Mouse (Mus musculus) adipocyte (in vitro differentiated cells): ENCODE results near the gene Tigit.

Experiments
- DNase-seq: peaks from one replicate; pipeline ENCODE4 v3.0.0-alpha.2; 2016; ENCODE audit warnings: low spot score

Tigit gene

DNA sequence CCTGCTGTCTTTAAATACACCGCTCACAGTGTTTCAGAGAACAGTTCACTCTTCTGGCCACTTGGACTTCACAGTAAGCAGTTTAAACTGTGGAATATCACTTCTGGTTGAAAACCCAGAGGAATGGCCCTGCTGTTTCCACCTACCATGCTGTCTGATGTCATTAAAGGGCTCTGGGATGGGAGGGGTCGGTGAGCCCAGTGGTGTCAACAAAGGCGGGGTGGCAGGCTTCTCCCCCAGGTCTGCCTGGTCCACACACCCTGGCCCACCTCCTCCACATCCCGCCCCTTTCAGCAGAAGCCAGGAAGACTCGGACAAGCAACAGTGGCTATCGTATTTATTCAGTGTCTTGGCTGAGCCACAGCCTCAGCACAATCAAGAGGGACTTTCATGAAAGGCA lies 44.7 kb downstream of the Tigit start:
- no peak for DNase-seq

GRCm38 (mm10) chr16:43618286-43618685 lies 45.7 kb downstream of the Tigit start:
- no peak for DNase-seq

- DNase-seq = no peak
Observed at GRCm38 (mm10) chr16:43617346-43617745, 46.6 kb downstream of the Tigit start.

DNA sequence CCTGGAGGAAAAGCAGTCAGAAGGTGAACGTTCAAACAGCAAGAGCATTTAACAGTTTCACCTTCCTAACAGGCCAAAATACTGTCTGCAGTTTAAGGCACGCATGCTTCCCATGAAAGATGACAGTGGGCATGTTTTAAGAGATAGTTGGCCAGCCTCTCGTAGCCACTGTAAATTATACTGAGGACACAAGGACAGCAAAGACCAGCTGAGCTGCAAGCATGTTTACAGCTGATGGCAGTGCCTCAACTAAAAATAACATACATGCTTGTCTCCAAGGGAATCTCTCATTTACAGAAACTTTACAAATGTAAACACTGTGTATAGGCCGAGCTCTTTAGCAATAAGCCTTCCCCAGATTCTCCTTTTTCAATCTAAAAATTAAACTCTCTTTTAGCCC lies 47.6 kb downstream of the Tigit start:
- no peak for DNase-seq

- no peak for DNase-seq
Observed at GRCm38 (mm10) chr16:43610375-43610774, 53.6 kb downstream of the Tigit start.

DNA sequence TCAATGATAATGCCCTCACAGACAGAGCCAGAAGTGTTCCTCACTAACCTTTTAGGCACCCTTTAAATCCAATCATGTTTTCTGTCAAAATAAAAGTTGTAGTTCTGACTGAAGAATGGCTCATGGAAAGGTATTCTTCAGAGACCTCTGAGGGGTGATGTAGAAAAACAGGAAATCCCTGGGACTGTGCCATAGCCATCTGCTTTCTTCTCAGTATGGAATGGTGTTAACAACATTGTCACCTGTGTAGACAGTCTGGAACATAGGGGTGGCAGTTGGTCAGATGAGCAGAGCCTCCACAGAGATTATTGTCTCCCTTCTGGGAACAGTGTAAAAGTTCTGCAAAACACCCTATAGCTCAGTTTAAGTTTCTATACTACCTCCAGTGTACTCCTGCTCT lies 55.9 kb downstream of the Tigit start:
- DNase-seq = no peak

GRCm38 (mm10) chr16:43607086-43607485 lies 56.9 kb downstream of the Tigit start:
- DNase-seq = no peak

DNA sequence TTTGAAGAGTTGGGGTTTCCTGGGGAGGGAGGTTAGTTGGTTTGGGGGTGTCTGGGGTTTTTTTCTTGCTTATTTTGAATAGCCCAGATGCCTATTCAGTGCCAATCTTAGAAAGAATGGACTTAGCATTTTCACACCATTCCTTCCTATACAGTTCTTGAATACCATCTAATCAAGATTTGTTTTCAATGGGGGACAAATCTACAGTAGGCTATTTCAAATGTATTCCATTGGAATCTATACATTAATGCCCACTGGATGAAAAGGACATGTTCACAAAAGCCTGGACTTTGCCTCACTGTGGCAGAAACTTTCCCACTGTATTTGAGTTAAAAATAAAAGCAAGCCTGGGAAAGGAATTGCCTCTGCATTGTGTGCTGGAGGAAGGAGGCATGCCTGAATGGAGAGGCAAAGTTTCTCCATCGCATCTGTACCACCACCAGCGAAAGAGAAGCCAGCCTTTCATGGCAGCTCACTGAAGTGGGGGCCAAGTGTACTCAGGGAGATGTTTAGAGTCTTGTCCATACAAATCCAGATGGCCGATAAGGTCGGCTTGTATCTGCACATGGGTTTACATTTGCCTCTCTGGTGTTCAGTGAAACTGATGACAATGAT lies 59.4 kb downstream of the Tigit start:
- no peak for DNase-seq

DNA sequence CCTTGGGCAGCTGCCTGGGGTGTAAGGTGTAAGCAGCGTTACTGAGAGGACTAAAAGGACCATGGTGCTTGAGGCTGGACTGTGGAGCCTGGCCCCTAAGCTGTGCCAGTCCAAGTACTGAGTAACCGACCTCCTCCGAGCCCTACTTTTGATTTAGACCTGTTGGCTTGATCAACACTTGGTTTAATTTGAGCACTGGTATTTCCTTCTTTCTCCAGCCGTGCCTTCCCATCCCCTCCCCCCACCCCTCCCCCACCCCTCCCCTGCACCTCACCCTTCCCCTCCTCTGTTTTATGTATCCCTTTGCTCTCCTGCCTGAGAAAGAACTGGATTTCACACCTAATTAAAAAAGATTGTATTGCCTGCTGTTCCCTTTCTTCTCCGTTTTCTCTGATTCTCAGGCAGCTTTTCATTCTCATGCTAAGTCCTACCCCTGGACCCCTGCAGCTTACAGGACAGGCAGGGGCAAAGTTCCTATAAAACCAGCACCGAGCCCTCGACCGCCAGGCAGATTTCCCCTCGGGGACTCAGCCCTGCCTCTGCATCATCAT lies 60.3 kb downstream of the Tigit start:
- no peak for DNase-seq

GRCm38 (mm10) chr16:43602573-43602972 lies 61.4 kb downstream of the Tigit start:
- DNase-seq = no peak

DNA sequence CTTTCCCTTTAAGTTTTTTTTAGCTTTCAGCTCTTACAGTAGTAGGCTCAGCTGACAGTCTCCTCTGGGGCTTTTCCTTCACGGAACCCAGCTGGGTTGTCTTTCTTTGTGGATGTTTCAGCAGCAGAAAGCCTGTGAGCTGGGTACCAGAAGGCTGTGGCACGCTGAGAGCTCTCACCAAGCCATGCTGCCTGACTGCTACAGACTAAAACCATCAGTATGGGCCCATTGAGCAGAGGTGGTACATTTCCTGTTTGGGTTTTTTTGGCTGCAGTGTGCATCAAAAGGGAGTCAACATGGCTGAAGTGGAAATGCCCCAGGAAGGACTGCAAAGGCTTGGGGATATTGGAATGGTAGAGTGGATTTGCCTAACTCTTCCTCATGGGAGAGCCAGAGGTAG lies 64.2 kb downstream of the Tigit start:
- no peak for DNase-seq
